ENCODE assay signal across 10 mouse cellular contexts in the genomic region with DNA sequence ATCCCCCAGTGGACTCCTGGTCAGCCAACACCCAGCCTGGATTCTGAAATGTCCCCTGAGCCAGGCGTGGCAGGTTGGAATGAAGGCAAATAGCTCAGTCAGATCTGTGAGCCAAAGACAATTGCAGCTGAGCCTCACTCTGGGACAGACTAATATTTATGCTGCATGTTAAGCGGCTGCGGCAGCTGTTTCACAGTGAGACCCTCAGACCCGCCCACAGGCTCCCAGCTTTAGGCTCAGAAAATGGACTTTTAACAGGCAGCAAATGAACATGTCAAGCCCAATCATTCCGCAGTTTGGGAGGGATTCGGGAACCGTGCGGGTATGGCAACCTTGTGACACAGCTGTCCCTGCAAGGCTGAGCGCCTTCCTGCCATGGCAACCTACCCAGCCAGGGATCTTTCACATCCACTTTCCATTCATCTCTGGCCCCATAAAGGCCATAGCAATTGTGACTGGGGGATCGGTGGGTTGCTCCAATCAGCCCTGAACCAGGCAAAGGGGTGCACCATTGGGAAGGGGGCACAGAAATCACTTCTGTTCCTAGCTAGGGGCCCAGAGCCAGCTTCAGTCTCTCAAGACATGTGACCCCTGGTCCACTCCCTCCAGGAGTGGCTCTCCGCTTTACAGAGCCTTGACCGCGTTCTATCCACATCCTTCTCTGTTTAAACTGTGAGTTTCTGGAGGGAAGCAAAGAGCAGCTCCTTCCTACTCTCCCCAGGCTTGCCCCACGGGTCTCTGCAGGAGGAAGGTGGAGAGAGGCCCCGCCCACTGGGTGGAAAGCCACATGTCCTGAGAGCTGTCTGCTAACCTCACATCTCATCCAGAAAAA. TPM values are rescaled to one million over a fixed set of nuclear protein-coding genes. Genes with fewer than 3 reads are reported as not detected.
DNase-seq lines count a peak whose midpoint lies in the region; ATAC-seq and TF ChIP-seq lines count a peak whose summit lies in the region.
"Had no signal": no experiment of that assay in that cellular context is flagged by ENCODE, and none has a peak within 500 bp of the region (broad histone marks: within the 10 kb centered on the region; RNA-seq: fewer than 3 reads in every experiment).

No protein-coding gene starts in this region.

- no peak overlapping the region for H3K4me3 ChIP-seq in forebrain, embryonic 13.5 days
- no peak overlapping the region for H3K4me3 ChIP-seq in limb, embryonic 14.5 days (replicated peaks; ENCODE audit: low read length)
- no peak overlapping the region for H3K4me3 ChIP-seq in stomach, embryonic 15.5 days (replicated peaks)
- H3K4me3 ChIP-seq: limb, embryonic 15.5 days had no signal

- ATAC-seq in forebrain, embryonic 13.5 days, result peak; percentile 80
- ATAC-seq in limb, embryonic 14.5 days (ENCODE audit: low FRiP score, low read depth), result peak; percentile 62; the same call in 1 of the 2 replicates
- ATAC-seq in stomach, embryonic 15.5 days (ENCODE audit: insufficient read depth, low FRiP score, low read depth), result peak; percentile 35; the same call in 1 of the 2 replicates
- no peak for ATAC-seq in CD4-positive, CD25-positive, alpha-beta regulatory T cell, adult 4 months

- H3K9me3 ChIP-seq in forebrain, embryonic 13.5 days (replicated peaks), result no peaks in the 10 kb centered on the region
- H3K9me3 ChIP-seq in limb, embryonic 14.5 days (ENCODE audit: control insufficient read depth, low read length), result no peaks in the 10 kb centered on the region
- no peaks in the 10 kb centered on the region for H3K9me3 ChIP-seq in stomach, embryonic 15.5 days
- H3K9me3 ChIP-seq: limb, embryonic 15.5 days had no signal

- peak overlapping the region; percentile 22; the same call in 1 of the 2 replicates for H3K4me2 ChIP-seq in forebrain, embryonic 13.5 days
- no peak overlapping the region for H3K4me2 ChIP-seq in limb, embryonic 14.5 days (replicated peaks; ENCODE audit: low read depth, low read length, severe bottlenecking)
- H3K4me2 ChIP-seq in stomach, embryonic 15.5 days, result no peak overlapping the region
- H3K4me2 ChIP-seq: limb, embryonic 15.5 days had no signal

- peak overlapping the region; percentile 44 for H3K27ac ChIP-seq in forebrain, embryonic 13.5 days
- H3K27ac ChIP-seq in limb, embryonic 14.5 days (replicated peaks; ENCODE audit: low read depth, low read length), result no peak overlapping the region
- 0 out of 2 replicates have a peak overlapping the region, but pooled peaks have one; percentile 35 for H3K27ac ChIP-seq in stomach, embryonic 15.5 days
- H3K27ac ChIP-seq: limb, embryonic 15.5 days had no signal

- no peak for TF ChIP-seq POLR2A in limb, embryonic 14.5 days (IDR thresholded peaks at IDR 0.05; ENCODE audit: borderline replicate concordance, extremely low read depth, insufficient read depth, insufficient read length)

- peak; percentile 69 for DNase-seq in left cerebral cortex, postnatal 4 days
- DNase-seq in left cerebral cortex, adult 18-20 months (ENCODE audit: low spot score in 2 of 2), result no peak
- DNase-seq in limb, embryonic 14.5 days (ENCODE audit: low spot score), result peak; percentile 71
- no peak for DNase-seq in left cerebral cortex, postnatal 14 days (ENCODE audit: low spot score in 2 of 2)
- no peak for DNase-seq in layer of hippocampus, adult 9-11 months

- intact Hi-C loops in left cerebral cortex, postnatal 4 days (cut with DNase I), result no loop called here
- intact Hi-C loops in left cerebral cortex, postnatal 14 days (cut with DNase I), result no loop called here

- peaks cover 18% of the 10 kb centered on the region for H3K4me1 ChIP-seq in forebrain, embryonic 13.5 days
- peaks cover 13% of the 10 kb centered on the region; the same call in 1 of the 2 replicates for H3K4me1 ChIP-seq in limb, embryonic 14.5 days (ENCODE audit: control insufficient read depth, insufficient read depth, low read length)
- H3K4me1 ChIP-seq in stomach, embryonic 15.5 days, result peaks cover 13% of the 10 kb centered on the region

- WGBS in forebrain, embryonic 13.5 days, result 50% methylated on average over 15 of the region's 15 CpGs
- 58% methylated on average over 15 of the region's 15 CpGs for WGBS in limb, embryonic 14.5 days
- 51% methylated on average over 15 of the region's 15 CpGs for WGBS in stomach, embryonic 15.5 days

- H3K9ac ChIP-seq in forebrain, embryonic 13.5 days, result no peak overlapping the region
- H3K9ac ChIP-seq in limb, embryonic 14.5 days (ENCODE audit: low read depth, low read length, severe bottlenecking), result no peak overlapping the region
- no peak overlapping the region for H3K9ac ChIP-seq in stomach, embryonic 15.5 days
- H3K9ac ChIP-seq: limb, embryonic 15.5 days had no signal

- H3K36me3 ChIP-seq in forebrain, embryonic 13.5 days (ENCODE audit: poor library complexity, severe bottlenecking), result no peaks in the 10 kb centered on the region
- H3K36me3 ChIP-seq in limb, embryonic 14.5 days (ENCODE audit: control insufficient read depth, insufficient read depth, low read length), result no peaks in the 10 kb centered on the region
- H3K36me3 ChIP-seq in stomach, embryonic 15.5 days, result no peaks in the 10 kb centered on the region
- H3K36me3 ChIP-seq: G1E; limb, embryonic 15.5 days had no signal

- H3K27me3 ChIP-seq in forebrain, embryonic 13.5 days, result no peaks in the 10 kb centered on the region
- no peaks in the 10 kb centered on the region for H3K27me3 ChIP-seq in limb, embryonic 14.5 days (ENCODE audit: control insufficient read depth, insufficient read depth, low read length)
- H3K27me3 ChIP-seq in stomach, embryonic 15.5 days (replicated peaks), result no peaks in the 10 kb centered on the region
- H3K27me3 ChIP-seq: limb, embryonic 15.5 days had no signal

RNA-seq across cellular contexts. Expression of a gene that starts 39.2 kb away (rescaled TPM):
- 10 to 100 TPM; 21.8 to 24.4 TPM for total RNA-seq in left cerebral cortex, postnatal 4 days (2021)
- total RNA-seq in left cerebral cortex, adult 18-20 months (2021), result 10 to 100 TPM; 10.7 to 12.4 TPM
- 8.9 and 9.1 TPM in 2 replicates for polyA plus RNA-seq in forebrain, embryonic 13.5 days (2015; fragmentation: Nextera tagmentation; extraction: Ambion mirVana)
- polyA plus RNA-seq in limb, embryonic 14.5 days (2012; rRNA removed), result 58.0 and 62.1 TPM in 2 replicates
- polyA plus RNA-seq in limb, embryonic 14.5 days (2014; fragmentation: Nextera tagmentation; extraction: Ambion mirVana), result 34.1 and 34.6 TPM in 2 replicates
- polyA plus RNA-seq in stomach, embryonic 15.5 days (2015; fragmentation: Nextera tagmentation; extraction: Ambion mirVana), result 27.0 and 29.8 TPM in 2 replicates
- total RNA-seq in left cerebral cortex, postnatal 14 days (2021), result 10 to 100 TPM; 16.4 to 17.4 TPM
- polyA plus RNA-seq in CD4-positive, CD25-positive, alpha-beta regulatory T cell, adult 4 months (2017; shearing (Covaris generic)), result not detected
- polyA plus RNA-seq: G1E had no signal

Comparison
In these comparisons a context has a peak if more than half of its experiments do, and no peak if none do; other contexts are left out.
1. DNase-seq: peak in left cerebral cortex, postnatal 4 days (single experiment) and limb, embryonic 14.5 days (single experiment); none in left cerebral cortex, adult 18-20 months (0 of 2), left cerebral cortex, postnatal 14 days (0 of 2) and layer of hippocampus, adult 9-11 months (single experiment).